Mouse (Mus musculus): Measurements from ENCODE around the gene Wdr93. TPM values are rescaled to one million over a fixed set of nuclear protein-coding genes. Genes with fewer than 3 reads are reported as not detected.

The Wdr93 gene
- polyA plus RNA-seq, 1 experiment from 2014 or later, result 1.3 TPM

DNA sequence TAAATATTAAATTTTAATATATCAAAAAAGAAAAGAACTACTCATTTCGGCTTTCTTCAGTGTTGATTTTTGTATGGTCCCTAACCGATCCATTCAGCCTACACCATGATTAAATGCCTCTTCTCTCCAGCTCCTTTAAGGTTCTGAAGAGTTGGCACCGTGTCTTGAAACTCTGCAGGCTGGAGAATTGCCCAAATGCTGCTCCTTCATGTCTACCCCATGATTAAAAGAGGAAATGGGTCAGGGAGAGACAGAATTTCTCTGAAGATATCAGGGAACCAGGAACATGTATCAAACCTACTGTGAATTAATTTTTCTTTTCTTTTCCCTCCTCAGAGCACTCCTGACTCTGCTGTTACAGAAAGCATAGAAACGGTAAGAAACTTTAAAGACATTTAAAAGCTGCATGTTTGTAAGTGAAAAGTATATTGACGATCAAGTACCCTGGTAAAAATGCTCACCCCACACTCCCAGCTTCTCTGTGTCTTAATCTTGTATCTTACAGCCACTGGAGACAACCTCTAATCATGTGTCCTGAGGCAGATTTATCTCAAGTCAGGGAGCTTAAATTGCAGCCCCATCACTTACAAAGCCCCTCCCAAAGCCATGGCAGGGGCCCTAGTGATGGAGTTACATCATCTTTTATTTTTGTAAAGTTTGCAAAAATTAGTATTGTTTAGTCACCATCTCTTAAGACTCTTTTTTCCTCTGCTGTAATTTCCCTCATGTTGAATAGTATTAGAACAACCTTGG is 18.3 kb downstream of the Wdr93 start:
- Histone ChIP-seq H3K27ac (replicated peaks; ENCODE audit: low read depth, low read length) (no peak overlapping the region), H3K27me3 (replicated peaks; ENCODE audit: control insufficient read depth, insufficient read depth, low read length) (no peaks in the 10 kb centered on the region), H3K4me2 (ENCODE audit: low read depth, low read length) (no peak overlapping the region), H3K9me3 (ENCODE audit: control insufficient read depth, low read length) (no peaks in the 10 kb centered on the region), H3K4me1 (ENCODE audit: control insufficient read depth, insufficient read depth, low read length) (no peaks in the 10 kb centered on the region), H3K36me3 (ENCODE audit: control insufficient read depth, insufficient read depth, low read length) (no peaks in the 10 kb centered on the region), H3K9ac (ENCODE audit: low read depth, low read length) (no peak overlapping the region), H3K4me3 (ENCODE audit: low read depth, low read length) (no peak overlapping the region)
- DNase-seq (ENCODE audit: low spot score), result no peak
- 72% methylated on average over 5 of the region's 5 CpGs for WGBS
- no peak for ATAC-seq (ENCODE audit: low read depth)

DNA sequence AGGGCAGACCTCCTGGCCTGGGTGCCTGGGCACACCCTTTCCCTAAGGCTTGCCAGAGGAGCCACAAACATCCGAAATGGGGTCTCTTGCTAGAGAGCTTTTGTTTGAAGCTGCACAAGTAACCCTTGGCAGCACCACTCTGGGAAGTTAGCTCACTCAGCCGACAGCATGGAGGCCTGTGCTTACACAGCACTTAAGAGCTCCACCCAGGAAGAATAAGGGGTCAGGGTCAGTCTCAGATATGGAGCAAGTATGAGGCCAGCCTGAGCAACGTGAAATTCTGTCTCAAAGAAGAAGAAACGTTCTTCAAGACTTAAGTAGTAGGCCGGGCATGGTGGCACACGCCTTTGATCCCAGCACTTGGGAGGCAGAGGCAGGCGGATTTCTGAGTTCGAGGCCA is 19.1 kb downstream of the Wdr93 start:
- Histone ChIP-seq H3K9me3 (ENCODE audit: control insufficient read depth, low read length) (no peaks in the 10 kb centered on the region), H3K9ac (ENCODE audit: low read depth, low read length) (no peak overlapping the region), H3K27me3 (replicated peaks; ENCODE audit: control insufficient read depth, insufficient read depth, low read length) (no peaks in the 10 kb centered on the region), H3K4me2 (ENCODE audit: low read depth, low read length) (no peak overlapping the region), H3K4me1 (ENCODE audit: control insufficient read depth, insufficient read depth, low read length) (no peaks in the 10 kb centered on the region), H3K4me3 (ENCODE audit: low read depth, low read length) (no peak overlapping the region), H3K27ac (replicated peaks; ENCODE audit: low read depth, low read length) (no peak overlapping the region), H3K36me3 (ENCODE audit: control insufficient read depth, insufficient read depth, low read length) (no peaks in the 10 kb centered on the region)
- no peak for ATAC-seq (ENCODE audit: low read depth)
- no peak for DNase-seq (ENCODE audit: low spot score)
- 74% methylated on average over 8 of the region's 8 CpGs for WGBS

DNA sequence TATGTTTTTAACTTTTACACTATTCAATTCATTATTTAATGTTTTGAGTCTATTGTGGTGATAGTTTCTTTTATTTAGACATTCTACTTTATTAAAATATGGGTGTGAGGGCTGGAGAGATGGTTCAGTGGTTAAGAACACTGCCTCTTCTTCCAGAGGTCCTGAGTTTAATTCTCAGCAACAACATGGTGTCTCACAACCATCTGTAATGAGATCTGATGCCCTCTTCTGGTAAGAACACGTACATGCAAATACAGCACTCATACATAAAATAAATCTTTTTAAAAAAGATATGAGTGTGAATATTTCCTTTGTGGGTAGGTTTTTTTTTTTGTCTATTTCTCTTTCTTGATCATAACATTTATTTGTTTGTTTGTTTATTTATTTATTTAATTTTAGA is 23.0 kb downstream of the Wdr93 start:
- WGBS, result 49% methylated on average over 1 of the region's 1 CpGs
- H3K9me3 ChIP-seq (ENCODE audit: control insufficient read depth, low read length), result no peaks in the 10 kb centered on the region
- H3K4me3 ChIP-seq (ENCODE audit: low read depth, low read length), result no peak overlapping the region
- H3K4me2 ChIP-seq (ENCODE audit: low read depth, low read length), result no peak overlapping the region
- DNase-seq (ENCODE audit: low spot score), result no peak
- no peak overlapping the region for H3K27ac ChIP-seq (replicated peaks; ENCODE audit: low read depth, low read length)
- H3K9ac ChIP-seq (ENCODE audit: low read depth, low read length), result no peak overlapping the region
- H3K4me1 ChIP-seq (ENCODE audit: control insufficient read depth, insufficient read depth, low read length), result no peaks in the 10 kb centered on the region
- ATAC-seq (ENCODE audit: low read depth), result no peak
- H3K27me3 ChIP-seq (replicated peaks; ENCODE audit: control insufficient read depth, insufficient read depth, low read length), result no peaks in the 10 kb centered on the region
- no peaks in the 10 kb centered on the region for H3K36me3 ChIP-seq (ENCODE audit: control insufficient read depth, insufficient read depth, low read length)

DNA sequence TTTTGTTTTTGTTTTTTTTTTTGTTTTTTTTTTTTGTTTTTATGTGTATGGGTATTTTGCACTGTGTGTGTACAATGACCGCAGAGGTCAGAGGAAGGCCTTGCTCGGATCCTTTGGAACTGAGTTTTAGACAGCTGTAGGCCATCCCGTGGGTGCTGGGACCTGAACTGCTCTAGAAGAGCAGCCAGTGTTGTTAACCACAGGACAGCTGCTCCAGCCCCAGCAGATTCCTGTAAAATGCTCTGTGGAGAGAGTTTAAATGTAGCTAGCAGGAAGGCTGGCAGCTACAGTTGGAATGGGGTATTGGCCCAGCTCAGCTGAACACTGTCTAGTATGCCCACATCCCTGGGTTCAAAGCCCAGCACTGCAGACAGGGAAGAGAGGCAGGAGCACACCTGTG is 26.7 kb downstream of the Wdr93 start:
- no peaks in the 10 kb centered on the region for H3K36me3 ChIP-seq (ENCODE audit: control insufficient read depth, insufficient read depth, low read length)
- H3K27ac ChIP-seq (replicated peaks; ENCODE audit: low read depth, low read length), result no peak overlapping the region
- H3K4me2 ChIP-seq (ENCODE audit: low read depth, low read length), result no peak overlapping the region
- H3K9ac ChIP-seq (ENCODE audit: low read depth, low read length), result no peak overlapping the region
- no peaks in the 10 kb centered on the region for H3K9me3 ChIP-seq (ENCODE audit: control insufficient read depth, low read length)
- no peaks in the 10 kb centered on the region for H3K27me3 ChIP-seq (replicated peaks; ENCODE audit: control insufficient read depth, insufficient read depth, low read length)
- H3K4me3 ChIP-seq (ENCODE audit: low read depth, low read length), result no peak overlapping the region
- ATAC-seq (ENCODE audit: low read depth) (no peak), DNase-seq (ENCODE audit: low spot score) (no peak)
- WGBS, result 86% methylated on average over 3 of the region's 3 CpGs
- H3K4me1 ChIP-seq (ENCODE audit: control insufficient read depth, insufficient read depth, low read length), result no peaks in the 10 kb centered on the region

DNA sequence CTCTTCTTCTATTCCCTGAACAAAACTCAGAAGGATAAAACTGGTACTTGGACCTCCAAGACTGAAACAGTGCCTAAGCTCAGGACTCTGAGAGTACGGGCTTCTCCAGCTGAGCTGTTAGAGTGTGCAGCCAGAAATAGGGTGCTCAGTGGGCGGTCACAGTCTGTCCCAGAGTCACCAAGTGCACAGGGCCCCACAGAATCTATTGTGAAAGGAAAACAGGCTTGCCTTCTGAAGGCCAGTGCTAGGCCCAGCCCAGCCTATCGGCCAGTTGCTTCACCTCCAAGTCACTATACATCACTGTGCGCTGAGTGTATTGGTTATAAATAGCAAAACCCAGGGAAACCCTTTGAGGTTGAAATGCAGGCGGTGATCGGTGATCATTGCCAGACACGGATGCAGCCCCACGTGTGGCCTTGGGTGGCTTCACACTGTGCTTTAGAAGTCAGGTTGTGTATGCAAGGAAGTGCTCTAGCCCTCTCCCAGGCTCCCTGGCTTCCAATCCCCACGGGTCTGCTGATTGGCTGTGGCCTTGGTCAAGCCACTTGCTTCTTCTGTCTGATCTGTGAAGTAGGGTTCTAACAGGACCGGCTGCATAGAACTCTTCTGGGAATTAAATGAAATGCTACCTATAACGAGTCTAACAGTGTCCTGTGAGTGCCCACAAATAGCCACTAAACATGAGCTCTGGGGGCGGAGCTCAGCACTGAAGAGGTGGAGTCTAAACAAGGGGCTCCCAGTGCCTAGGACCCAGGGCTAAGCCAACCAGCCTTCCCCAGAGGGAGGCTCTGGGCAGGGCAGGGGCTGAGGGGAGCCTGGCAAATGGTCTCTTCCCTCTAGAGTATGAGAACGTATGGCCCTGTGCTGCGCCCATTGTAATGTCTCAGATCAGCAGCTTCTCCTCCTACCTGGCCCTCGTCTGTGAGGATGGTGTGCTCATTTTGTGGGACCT is 28.9 kb downstream of the Wdr93 start:
- DNase-seq (ENCODE audit: low spot score) (no peak), ATAC-seq (ENCODE audit: low read depth) (no peak)
- H3K4me2 ChIP-seq (ENCODE audit: low read depth, low read length), result no peak overlapping the region
- no peaks in the 10 kb centered on the region for H3K27me3 ChIP-seq (replicated peaks; ENCODE audit: control insufficient read depth, insufficient read depth, low read length)
- no peaks in the 10 kb centered on the region for H3K36me3 ChIP-seq (ENCODE audit: control insufficient read depth, insufficient read depth, low read length)
- no peak overlapping the region for H3K9ac ChIP-seq (ENCODE audit: low read depth, low read length)
- H3K9me3 ChIP-seq (ENCODE audit: control insufficient read depth, low read length), result no peaks in the 10 kb centered on the region
- H3K27ac ChIP-seq (replicated peaks; ENCODE audit: low read depth, low read length), result no peak overlapping the region
- no peaks in the 10 kb centered on the region for H3K4me1 ChIP-seq (ENCODE audit: control insufficient read depth, insufficient read depth, low read length)
- H3K4me3 ChIP-seq (ENCODE audit: low read depth, low read length), result no peak overlapping the region
- whole genome bisulfite sequencing, result 40% methylated on average over 14 of the region's 15 CpGs

DNA sequence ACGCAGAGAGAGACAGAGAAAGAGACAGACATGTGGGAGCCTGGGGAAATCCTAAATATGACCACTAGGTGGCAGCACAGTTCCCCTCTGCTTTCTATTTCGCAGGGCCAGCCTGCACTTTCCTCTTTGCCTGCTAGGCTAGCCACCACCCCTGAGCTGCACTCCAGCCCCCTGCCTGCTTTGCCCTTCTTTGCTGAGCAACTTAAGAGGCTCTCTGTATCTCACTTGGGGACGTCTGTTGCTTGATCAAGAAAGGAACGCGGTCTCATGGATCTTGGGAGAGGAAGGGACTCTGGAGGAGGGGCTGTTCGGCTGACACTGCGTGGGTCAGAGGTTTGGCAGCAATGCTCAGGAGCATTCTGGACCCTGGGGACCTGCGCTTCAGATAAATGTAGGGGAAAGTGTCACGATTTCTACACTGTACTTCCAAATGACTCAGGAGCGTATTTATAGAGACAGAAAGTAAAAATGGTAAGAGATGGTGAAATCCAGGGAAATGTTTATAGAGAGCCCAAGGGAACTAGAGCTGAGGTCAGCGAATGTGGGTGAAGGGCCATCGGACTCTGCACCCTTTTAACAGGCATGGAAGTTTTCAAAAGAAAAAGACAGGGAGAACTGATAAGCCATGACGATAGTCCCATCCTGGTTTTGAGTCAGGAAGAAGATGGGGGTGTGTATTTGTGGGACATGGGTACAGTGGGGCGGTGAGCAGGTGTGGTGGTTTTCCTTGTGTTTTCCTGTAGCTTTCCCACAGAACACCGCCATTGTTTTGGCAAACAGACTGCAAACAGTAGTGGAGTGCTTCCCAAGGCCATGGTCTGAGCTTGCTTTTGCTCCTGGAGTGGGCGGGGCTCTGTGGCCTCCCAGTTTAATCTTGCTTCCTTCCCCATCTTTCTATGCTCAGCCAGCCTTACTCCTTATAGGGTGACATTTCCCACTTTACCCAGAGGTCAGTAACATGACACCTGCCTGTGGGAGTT is 38.0 kb downstream of the Wdr93 start:
- H3K9ac ChIP-seq (ENCODE audit: low read depth, low read length), result peak overlapping the region; percentile 45; the same call in 1 of the 2 replicates
- H3K4me1 ChIP-seq (ENCODE audit: control insufficient read depth, insufficient read depth, low read length), result no peaks in the 10 kb centered on the region
- 32% methylated on average over 16 of the region's 16 CpGs for WGBS
- peak overlapping the region; percentile 23 for H3K4me3 ChIP-seq (ENCODE audit: low read depth, low read length)
- no peaks in the 10 kb centered on the region for H3K9me3 ChIP-seq (ENCODE audit: control insufficient read depth, low read length)
- ATAC-seq (ENCODE audit: low read depth) (peak; percentile 75), DNase-seq (ENCODE audit: low spot score) (peak; percentile 76)
- H3K4me2 ChIP-seq (ENCODE audit: low read depth, low read length), result peak overlapping the region; percentile 52
- H3K27ac ChIP-seq (replicated peaks; ENCODE audit: low read depth, low read length), result no peak overlapping the region
- H3K36me3 ChIP-seq (ENCODE audit: control insufficient read depth, insufficient read depth, low read length), result no peaks in the 10 kb centered on the region
- H3K27me3 ChIP-seq (replicated peaks; ENCODE audit: control insufficient read depth, insufficient read depth, low read length), result no peaks in the 10 kb centered on the region

DNA sequence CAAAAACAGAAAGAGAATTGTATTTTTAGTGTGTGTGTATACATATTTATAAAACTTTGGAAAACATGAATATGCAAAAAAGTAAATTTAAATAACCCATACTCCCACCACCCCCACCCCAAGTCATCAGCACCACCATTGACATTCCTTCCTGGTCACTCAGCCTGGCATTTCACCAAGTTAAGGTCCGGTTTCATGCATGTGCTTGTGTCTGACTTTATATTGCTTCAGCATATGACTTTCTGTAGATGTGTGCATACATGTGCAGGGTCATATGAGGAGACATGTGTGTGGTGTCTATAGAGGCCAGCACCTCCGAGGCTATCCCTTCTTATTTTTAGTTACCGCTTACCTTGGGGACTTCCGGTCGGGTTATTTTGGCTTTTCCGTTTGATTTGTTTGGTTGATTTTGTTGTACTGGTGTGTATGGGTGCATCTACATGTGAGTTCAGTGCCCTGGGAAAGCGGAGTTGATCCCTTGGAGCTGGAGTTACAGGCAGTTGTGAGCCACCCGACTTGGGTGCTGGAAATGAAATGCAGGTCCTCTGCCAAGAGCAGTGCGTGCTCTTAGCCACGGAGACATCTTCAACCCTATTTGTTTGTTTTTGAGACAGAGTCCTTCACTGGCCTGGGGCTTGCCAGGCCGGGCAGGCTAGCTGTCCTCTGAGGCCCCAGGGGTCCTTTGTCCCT is 39.0 kb downstream of the Wdr93 start:
- Histone ChIP-seq H3K9ac (ENCODE audit: low read depth, low read length) (no peak overlapping the region), H3K36me3 (ENCODE audit: control insufficient read depth, insufficient read depth, low read length) (no peaks in the 10 kb centered on the region), H3K4me2 (ENCODE audit: low read depth, low read length) (no peak overlapping the region), H3K4me3 (ENCODE audit: low read depth, low read length) (no peak overlapping the region), H3K9me3 (ENCODE audit: control insufficient read depth, low read length) (no peaks in the 10 kb centered on the region), H3K27me3 (replicated peaks; ENCODE audit: control insufficient read depth, insufficient read depth, low read length) (no peaks in the 10 kb centered on the region), H3K27ac (replicated peaks; ENCODE audit: low read depth, low read length) (no peak overlapping the region), H3K4me1 (ENCODE audit: control insufficient read depth, insufficient read depth, low read length) (no peaks in the 10 kb centered on the region)
- DNase-seq (ENCODE audit: low spot score), result no peak
- ATAC-seq (ENCODE audit: low read depth), result no peak
- 78% methylated on average over 11 of the region's 11 CpGs for WGBS

DNA sequence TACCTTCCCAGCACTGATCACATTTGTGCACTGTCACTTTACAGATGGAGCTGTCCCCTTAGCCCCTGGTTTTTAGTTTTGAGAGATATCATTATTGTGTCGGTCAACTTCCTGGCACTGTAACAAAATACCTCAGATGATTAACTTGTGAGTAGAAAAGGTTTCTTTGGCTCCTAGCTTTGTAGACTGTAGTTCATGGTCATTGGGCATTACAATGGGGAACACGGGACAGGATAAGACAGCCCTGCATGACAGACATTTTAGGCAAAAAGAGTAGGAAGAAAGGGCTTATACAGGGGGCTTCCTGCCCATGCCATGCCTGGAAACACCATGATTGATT is 39.5 kb downstream of the Wdr93 start:
- Histone ChIP-seq H3K4me3 (ENCODE audit: low read depth, low read length) (no peak overlapping the region), H3K9ac (ENCODE audit: low read depth, low read length) (no peak overlapping the region), H3K27me3 (replicated peaks; ENCODE audit: control insufficient read depth, insufficient read depth, low read length) (no peaks in the 10 kb centered on the region), H3K4me2 (ENCODE audit: low read depth, low read length) (no peak overlapping the region), H3K36me3 (ENCODE audit: control insufficient read depth, insufficient read depth, low read length) (no peaks in the 10 kb centered on the region), H3K9me3 (ENCODE audit: control insufficient read depth, low read length) (no peaks in the 10 kb centered on the region), H3K27ac (replicated peaks; ENCODE audit: low read depth, low read length) (no peak overlapping the region), H3K4me1 (ENCODE audit: control insufficient read depth, insufficient read depth, low read length) (no peaks in the 10 kb centered on the region)
- DNase-seq (ENCODE audit: low spot score) (no peak), ATAC-seq (ENCODE audit: low read depth) (no peak)
- WGBS, result 71% methylated on average over 2 of the region's 2 CpGs

Data from embryonic facial prominence, embryonic 14.5 days (tissue).